In the genomic region with DNA sequence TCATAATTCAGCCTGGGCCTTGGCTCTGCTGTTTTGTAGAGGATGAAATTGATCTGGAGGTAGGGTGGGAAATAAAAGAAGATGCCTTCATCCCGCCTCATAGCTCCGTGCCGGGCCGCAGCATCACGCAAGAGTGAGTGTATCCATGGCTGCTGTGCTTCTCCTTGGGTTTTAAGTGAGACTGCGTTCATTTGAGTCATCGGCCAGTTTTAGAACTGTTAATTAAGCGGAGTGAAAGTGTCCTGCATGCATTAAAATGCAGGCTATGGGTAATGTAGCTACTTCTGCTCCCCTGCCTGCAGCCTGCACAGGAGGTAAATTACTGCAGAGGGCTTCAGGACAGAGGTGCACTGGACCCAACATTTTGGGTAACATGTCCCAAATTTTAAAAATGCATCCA, we compare ENCODE assay signal across 21 mouse cellular contexts. TPM values are rescaled to one million over a fixed set of nuclear protein-coding genes. Genes with fewer than 3 reads are reported as not detected.
DNase-seq lines count a peak whose midpoint lies in the region; ATAC-seq and TF ChIP-seq lines count a peak whose summit lies in the region.
"Had no signal": no experiment of that assay in that cellular context is flagged by ENCODE, and none has a peak within 500 bp of the region (broad histone marks: within the 10 kb centered on the region; RNA-seq: fewer than 3 reads in every experiment).

No protein-coding gene starts in this region.

- DNase-seq in left cerebral cortex, adult 2 months (ENCODE audit: extremely low spot score in 1 of 2, low spot score in 2 of 2): no peak
- no peak for DNase-seq in left cerebral cortex, adult 8-10 months (ENCODE audit: low spot score in 2 of 2)
- peak; percentile 64 for DNase-seq in brain, adult 2 months (ENCODE audit: low read depth, low spot score)
- no peak for DNase-seq in thymus, postnatal 14 days
- DNase-seq: adrenal gland, adult 2 months; adrenal gland, postnatal 25 days; cerebellum, adult 2 months; cerebellum, postnatal 10 days; embryo, embryonic 11 days; gastrocnemius, postnatal 10 days; heart, adult 18-20 months; heart, postnatal 10 days had no signal

- no peaks in the 10 kb centered on the region for H3K9me3 ChIP-seq in midbrain, embryonic 13.5 days
- H3K9me3 ChIP-seq in midbrain, embryonic 16.5 days (replicated peaks; ENCODE audit: control insufficient read depth, low read length, poor library complexity, severe bottlenecking): no peaks in the 10 kb centered on the region
- H3K9me3 ChIP-seq: embryonic facial prominence, embryonic 15.5 days; forebrain, embryonic 15.5 days; heart, embryonic 10.5 days; hindbrain, embryonic 13.5 days had no signal

- TF ChIP-seq CTCF in left cerebral cortex, adult 2 months (IDR thresholded peaks at IDR 0.05): no peak
- no peak for TF ChIP-seq CTCF in cortical plate, adult 2 months (IDR thresholded peaks at IDR 0.05; ENCODE audit: extremely low read depth, insufficient read depth, low read length)

- ATAC-seq in midbrain, embryonic 13.5 days: no peak
- ATAC-seq in midbrain, embryonic 16.5 days: no peak
- ATAC-seq: forebrain, embryonic 15.5 days; hindbrain, postnatal 0 days had no signal

- 89% methylated on average over 8 of the region's 8 CpGs for WGBS in midbrain, embryonic 13.5 days
- 90% methylated on average over 8 of the region's 8 CpGs for WGBS in midbrain, embryonic 16.5 days

- no peak overlapping the region for H3K4me2 ChIP-seq in midbrain, embryonic 13.5 days (replicated peaks)
- H3K4me2 ChIP-seq in midbrain, embryonic 16.5 days (ENCODE audit: low read length): no peak overlapping the region
- H3K4me2 ChIP-seq: embryonic facial prominence, embryonic 15.5 days; forebrain, embryonic 15.5 days; hindbrain, embryonic 13.5 days had no signal

- peak; percentile 29; the same call in 1 of the 2 replicates for TF ChIP-seq POLR2A in cortical plate, adult 2 months (IDR thresholded peaks at IDR 0.05; ENCODE audit: extremely low read depth, insufficient read depth, low read length)

- H3K27ac ChIP-seq in left cerebral cortex, adult 2 months: peak overlapping the region; percentile 59
- H3K27ac ChIP-seq in midbrain, embryonic 13.5 days: 0 out of 2 replicates have a peak overlapping the region, but pooled peaks have one; percentile 11
- H3K27ac ChIP-seq in midbrain, embryonic 16.5 days (ENCODE audit: low read length): no peak overlapping the region
- 0 out of 2 replicates have a peak overlapping the region, but pooled peaks have one; percentile 21 for H3K27ac ChIP-seq in cortical plate, adult 2 months (ENCODE audit: insufficient read depth, low read length)
- H3K27ac ChIP-seq: embryonic facial prominence, embryonic 15.5 days; forebrain, embryonic 15.5 days; heart, embryonic 10.5 days; hindbrain, embryonic 13.5 days; hindbrain, postnatal 0 days had no signal

- H3K4me3 ChIP-seq in left cerebral cortex, adult 2 months: no peak overlapping the region
- no peak overlapping the region for H3K4me3 ChIP-seq in midbrain, embryonic 13.5 days (replicated peaks)
- no peak overlapping the region for H3K4me3 ChIP-seq in midbrain, embryonic 16.5 days (ENCODE audit: low read depth, low read length)
- no peak overlapping the region for H3K4me3 ChIP-seq in cortical plate, adult 2 months (ENCODE audit: insufficient read depth, low read length)
- H3K4me3 ChIP-seq: embryonic facial prominence, embryonic 15.5 days; erythroblast, embryonic 14.5 days; forebrain, embryonic 15.5 days; heart, embryonic 10.5 days; hindbrain, embryonic 13.5 days had no signal

- intact Hi-C loops in left cerebral cortex, adult 2 months (cut with DNase I): no loop called here

- no peaks in the 10 kb centered on the region for H3K27me3 ChIP-seq in midbrain, embryonic 13.5 days
- no peaks in the 10 kb centered on the region for H3K27me3 ChIP-seq in midbrain, embryonic 16.5 days (ENCODE audit: control insufficient read depth, insufficient read depth, low read depth, low read length)
- H3K27me3 ChIP-seq: embryonic facial prominence, embryonic 15.5 days; forebrain, embryonic 15.5 days; hindbrain, embryonic 13.5 days had no signal

- peaks cover 18% of the 10 kb centered on the region; the same call in 1 of the 2 replicates for H3K4me1 ChIP-seq in midbrain, embryonic 13.5 days (replicated peaks)
- no peaks in the 10 kb centered on the region; the same call in 1 of the 2 replicates for H3K4me1 ChIP-seq in midbrain, embryonic 16.5 days (ENCODE audit: control insufficient read depth, insufficient read depth, low read length)
- no peaks in the 10 kb centered on the region for H3K4me1 ChIP-seq in cortical plate, adult 2 months (ENCODE audit: control insufficient read depth, insufficient read depth, low read length)
- H3K4me1 ChIP-seq: embryonic facial prominence, embryonic 15.5 days; forebrain, embryonic 15.5 days; heart, embryonic 10.5 days had no signal

- no peaks in the 10 kb centered on the region for H3K36me3 ChIP-seq in midbrain, embryonic 13.5 days
- no peaks in the 10 kb centered on the region for H3K36me3 ChIP-seq in midbrain, embryonic 16.5 days (ENCODE audit: control insufficient read depth, insufficient read depth, low read length)
- H3K36me3 ChIP-seq: forebrain, embryonic 15.5 days had no signal

- no peak overlapping the region for H3K9ac ChIP-seq in midbrain, embryonic 13.5 days (replicated peaks)
- no peak overlapping the region for H3K9ac ChIP-seq in midbrain, embryonic 16.5 days (ENCODE audit: low read depth, low read length)
- H3K9ac ChIP-seq: embryonic facial prominence, embryonic 15.5 days; forebrain, embryonic 15.5 days; hindbrain, embryonic 13.5 days had no signal

RNA-seq across cellular contexts. Expression of a gene that starts 45.0 kb away (rescaled TPM):
- 10 to 100 TPM; 28.9 to 30.1 TPM for total RNA-seq in left cerebral cortex, adult 2 months (2021)
- total RNA-seq in left cerebral cortex, adult 8-10 months (2022): 10 to 100 TPM; 32.5 to 36.0 (median 33.8) TPM
- 55.5 and 56.0 TPM in 2 replicates for polyA plus RNA-seq in midbrain, embryonic 13.5 days (2015; fragmentation: Nextera tagmentation; extraction: Ambion mirVana)
- 62.7 and 68.6 TPM in 2 replicates for polyA plus RNA-seq in midbrain, embryonic 16.5 days (2015; fragmentation: Nextera tagmentation; extraction: Ambion mirVana)
- 39.3 and 39.6 TPM in 2 replicates for polyA plus RNA-seq in cortical plate, adult 2 months (2012; rRNA removed)
